Mouse (Mus musculus): ENCODE data around the gene Foxo3. TPM values are rescaled to one million over a fixed set of nuclear protein-coding genes. Genes with fewer than 3 reads are reported as not detected.

Foxo3 gene
- total RNA-seq, 2 experiments from 2014 or later, result 56.9 to 78.5 TPM

DNA sequence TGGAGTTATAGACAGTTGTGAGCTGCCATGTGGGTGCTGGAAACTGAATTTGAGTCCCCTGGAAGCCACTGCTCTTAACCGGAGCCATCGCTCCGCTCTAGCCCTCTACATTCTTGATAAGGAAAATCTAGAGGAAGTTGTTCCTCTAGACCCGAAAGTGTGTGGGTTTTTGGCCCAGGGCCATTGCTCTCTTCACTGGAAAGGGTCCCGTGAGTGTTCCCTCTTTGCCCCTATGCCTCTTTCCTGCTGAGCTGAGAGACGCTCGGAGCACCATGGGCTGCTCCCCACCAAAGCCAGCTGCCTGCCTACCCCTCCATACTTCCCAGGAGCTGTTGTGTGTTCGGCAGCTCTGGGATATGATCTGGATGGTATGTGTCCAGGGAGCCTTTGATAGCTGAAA, 96.2 kb downstream of the Foxo3 start:
- DNase-seq, result no peak

GRCm38 (mm10) chr10:42178751-42179150, 97.8 kb downstream of the Foxo3 start:
- DNase-seq, result no peak

DNA sequence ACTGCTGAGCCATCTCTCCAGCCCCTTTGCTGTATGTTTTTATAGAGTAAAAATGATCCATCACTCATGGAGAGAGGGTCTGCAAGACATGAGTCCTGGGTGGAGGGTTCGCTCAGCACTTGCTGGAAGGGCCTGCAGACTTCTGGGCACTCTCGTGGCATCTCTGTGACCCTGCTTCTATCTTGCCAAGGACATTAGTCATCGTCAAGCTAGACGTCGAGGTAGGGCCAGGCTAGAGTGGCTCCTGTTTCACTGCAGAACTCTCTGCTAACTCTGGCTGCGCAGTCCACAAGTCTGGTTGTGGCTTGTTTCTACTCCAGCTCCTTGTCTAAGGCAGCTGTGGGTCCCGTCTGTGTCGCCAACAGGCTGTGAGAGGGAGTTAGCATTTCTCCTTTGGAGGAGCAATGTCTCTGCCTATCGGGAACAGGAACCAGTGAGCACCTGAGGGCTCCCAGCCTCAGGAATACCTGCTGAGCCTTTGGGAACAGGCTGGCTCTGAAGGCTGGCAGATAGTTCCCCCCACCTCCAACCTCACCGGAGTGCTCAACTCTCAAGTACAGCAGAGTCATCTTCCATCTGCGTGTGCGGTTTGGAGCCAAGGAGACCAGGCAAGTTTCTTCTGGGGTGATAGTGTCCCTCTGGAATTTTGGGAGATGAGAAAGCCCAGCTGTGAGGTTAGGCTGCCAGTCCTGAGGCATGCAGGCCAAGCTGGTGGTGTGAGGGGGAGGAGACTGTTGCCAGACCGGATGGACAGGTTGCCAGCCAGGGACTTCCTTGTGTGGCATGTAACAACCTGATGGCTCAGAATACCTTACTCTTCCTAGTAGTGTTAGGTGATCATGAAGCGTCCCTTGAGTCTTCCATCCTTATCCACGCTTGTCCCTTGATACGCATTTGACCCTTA, 98.5 kb downstream of the Foxo3 start:
- DNase-seq, result peak; percentile 43 to 46

DNA sequence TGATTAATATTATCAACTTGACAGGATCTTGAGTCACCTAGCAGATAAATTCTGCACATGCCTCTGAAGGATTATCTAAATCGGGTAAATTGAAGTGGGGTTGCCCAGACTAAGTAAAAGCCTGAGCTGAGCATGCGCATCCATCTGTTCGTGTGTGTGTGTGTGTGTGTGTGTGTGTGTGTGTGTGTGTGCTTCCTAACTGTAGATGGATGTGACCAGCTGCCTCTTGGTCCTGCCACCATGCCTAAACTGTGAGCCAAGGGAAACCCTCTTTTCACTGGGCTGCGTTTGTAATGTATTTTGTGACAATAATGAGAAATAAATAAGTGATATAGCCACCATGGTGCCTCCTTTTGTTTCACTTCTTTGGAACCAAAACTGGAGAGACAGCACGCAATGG, 102.3 kb downstream of the Foxo3 start:
- DNase-seq, result no peak

DNA sequence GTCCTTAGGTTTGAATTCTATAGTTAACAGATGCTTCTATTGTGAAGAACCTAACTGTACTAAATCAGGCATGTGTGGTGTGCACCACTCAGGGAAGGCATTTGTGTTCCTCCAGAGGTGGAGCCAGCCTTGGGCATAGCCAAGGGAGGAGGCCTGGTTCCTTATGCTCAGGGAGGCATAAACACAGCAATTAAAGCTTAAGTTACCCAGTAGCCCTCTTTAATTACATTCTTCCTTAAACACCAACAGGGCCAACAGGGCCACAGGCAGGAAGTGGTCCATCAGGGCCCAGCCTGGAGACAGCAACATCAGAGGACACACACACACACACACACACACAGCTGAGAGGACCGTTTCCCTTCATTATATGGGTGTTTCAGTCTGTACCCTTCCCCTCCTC, 102.7 kb downstream of the Foxo3 start:
- no peak for DNase-seq

DNA sequence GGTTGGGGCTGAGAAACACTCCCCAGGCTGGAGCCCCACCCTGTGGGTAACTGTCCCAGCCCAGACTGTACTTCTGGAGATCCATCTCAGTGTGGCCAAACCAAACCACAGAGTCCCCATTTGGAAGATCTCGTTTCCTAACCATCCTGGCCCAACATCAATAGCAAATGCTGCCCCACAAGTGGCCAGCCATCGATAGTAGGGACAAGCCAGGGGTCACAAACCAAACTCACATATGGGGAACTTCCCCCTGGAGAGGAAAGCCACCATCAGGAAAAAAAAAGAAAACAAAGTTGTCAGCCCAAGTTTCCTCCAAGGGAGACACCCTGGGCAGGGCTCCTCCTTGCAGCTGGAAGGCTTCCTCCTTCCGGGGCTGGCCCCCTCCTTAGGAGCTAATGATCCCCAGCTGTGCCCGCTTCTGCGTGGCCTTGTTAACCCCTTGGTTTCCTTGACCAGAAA, 105.6 kb downstream of the Foxo3 start:
- DNase-seq, result no peak

- no peak for DNase-seq
Observed at GRCm38 (mm10) chr10:42170201-42170600, 106.4 kb downstream of the Foxo3 start.

DNA sequence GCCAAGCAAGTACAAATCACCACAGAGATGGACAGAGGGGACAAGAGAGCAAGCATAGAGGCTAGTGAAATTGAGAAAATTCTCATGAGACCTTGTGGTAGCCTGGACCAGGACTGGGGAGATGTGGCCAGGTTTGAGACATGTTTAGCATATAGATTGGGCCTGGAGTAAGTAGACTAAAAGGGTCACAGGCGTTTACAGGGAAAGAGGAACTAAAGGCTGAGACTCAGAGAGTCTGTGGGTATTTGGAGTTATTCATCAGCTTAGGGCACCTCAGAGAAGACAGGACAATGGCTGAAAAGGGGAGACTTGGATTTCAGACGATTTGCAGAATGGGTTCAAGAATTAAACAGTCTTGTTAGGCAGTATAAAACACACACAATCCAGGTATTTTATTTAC, 121.8 kb downstream of the Foxo3 start:
- no peak for DNase-seq

- peak; percentile 11 to 41 for DNase-seq
Observed at GRCm38 (mm10) chr10:42152426-42153205, 123.9 kb downstream of the Foxo3 start.

GRCm38 (mm10) chr10:42149767-42150166, 126.8 kb downstream of the Foxo3 start:
- DNase-seq, result no peak

GRCm38 (mm10) chr10:42148326-42148725, 128.2 kb downstream of the Foxo3 start:
- no peak for DNase-seq

- no peak for DNase-seq
Observed at GRCm38 (mm10) chr10:42145221-42145620, 131.3 kb downstream of the Foxo3 start.

DNA sequence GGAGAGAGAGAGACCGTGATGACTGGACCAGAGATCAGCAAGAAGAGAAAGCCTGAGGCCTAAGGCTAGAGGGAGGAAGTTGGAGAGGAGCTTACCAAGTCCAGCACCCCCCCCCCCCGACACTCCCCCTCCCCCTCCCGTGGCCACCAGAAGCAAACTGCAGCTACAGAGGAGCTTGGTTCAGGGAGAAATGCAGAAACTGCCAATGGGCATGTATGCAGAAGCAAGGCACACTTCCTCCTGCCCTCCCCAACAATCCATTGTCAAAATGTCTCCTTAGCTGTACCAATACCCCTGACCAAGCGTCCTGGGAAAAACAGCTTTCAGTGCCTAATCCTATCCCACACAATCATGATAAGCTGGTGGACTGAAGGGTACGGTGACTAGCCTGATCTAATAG, 131.8 kb downstream of the Foxo3 start:
- DNase-seq, result no peak

- no peak for DNase-seq
Observed at GRCm38 (mm10) chr10:42144176-42144575, 132.4 kb downstream of the Foxo3 start.

- no peak for DNase-seq
Observed at GRCm38 (mm10) chr10:42142791-42143190, 133.8 kb downstream of the Foxo3 start.

GRCm38 (mm10) chr10:42142081-42142480, 134.5 kb downstream of the Foxo3 start:
- DNase-seq, result no peak

DNA sequence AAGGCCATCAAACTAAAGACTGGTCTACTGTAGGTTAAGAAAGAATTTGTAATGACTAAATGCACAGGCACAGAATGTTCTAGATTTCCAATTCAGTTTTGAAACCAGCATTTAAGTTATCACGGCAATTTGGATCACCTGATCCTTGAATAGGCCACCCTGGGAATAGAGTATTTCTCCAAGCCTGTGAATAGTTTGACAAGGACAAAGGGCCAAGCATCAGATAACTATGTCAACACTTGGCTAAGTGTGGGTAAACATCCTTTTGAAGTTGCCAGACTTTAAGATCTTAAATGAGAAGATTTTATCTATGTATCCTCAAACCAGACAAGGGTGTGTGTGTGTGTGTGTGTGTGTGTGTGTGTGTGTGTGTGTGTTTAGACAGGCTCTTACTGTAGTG, 136.8 kb downstream of the Foxo3 start:
- no peak for DNase-seq

GRCm38 (mm10) chr10:42134759-42135702, 141.5 kb downstream of the Foxo3 start:
- DNase-seq, result no peak

Data from adrenal gland, postnatal 36 days (tissue).